Mouse (Mus musculus): ENCODE measurements around the gene Gli3.

DNA sequence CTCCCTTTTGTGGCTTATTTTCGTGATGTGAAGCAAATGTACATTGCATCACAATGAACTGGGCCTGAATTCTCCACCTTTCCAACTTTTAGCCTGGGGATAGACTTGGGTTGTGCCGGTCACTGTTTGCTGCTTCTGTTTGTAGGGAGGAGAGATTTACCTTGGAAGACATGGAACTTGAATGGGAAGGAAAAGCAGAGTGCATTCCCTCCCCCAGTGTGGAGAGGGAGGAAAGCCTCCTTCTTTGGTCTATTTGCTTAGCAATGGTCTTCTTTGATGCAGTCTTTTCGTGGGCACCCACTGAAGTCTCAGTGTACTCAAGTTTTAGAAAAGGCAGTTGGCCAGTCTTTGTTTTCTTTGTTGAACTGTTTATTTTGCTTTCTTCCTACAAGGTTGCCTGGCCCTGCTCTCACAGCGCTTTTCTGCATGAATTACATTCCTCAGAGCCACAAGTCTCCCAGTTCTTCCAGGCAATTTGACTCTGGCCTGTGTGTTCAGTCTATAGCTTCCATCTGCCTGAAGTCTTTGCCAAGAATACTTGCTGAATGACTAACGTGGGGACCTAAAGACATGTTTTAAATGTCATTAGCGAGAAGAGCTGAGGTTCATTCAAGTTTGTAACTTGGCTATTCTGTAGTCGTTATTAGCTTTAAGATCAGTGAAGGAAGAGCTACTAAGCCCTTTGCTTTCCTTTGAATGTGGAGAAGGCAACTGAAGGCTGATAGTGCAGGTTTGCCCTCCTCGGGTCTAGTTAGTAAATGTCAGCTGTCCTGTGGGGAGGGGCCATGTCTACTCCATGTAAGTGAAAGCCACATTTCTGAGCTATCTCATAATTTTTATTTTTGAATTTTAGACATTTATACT, 161.7 kb downstream of the Gli3 start:
- TF ChIP-seq GATA1 (IDR thresholded peaks at IDR 0.05; ENCODE audit: low read length), result no peak
- TF ChIP-seq TAL1 (IDR thresholded peaks at IDR 0.05; ENCODE audit: low read length), result no peak
